Mouse (Mus musculus) forebrain, embryonic 15.5 days (tissue): Measurements from ENCODE around the gene Fam234a. TPM values are rescaled to one million over a fixed set of nuclear protein-coding genes. Genes with fewer than 3 reads are reported as not detected.
"Not testable (repeated sequence)": the region's sequence is repeated elsewhere in the genome, so short reads cannot be mapped to it uniquely, and the experiment has no call there.

Experiments
- ATAC-seq: fragments of 200-750 bp; cut with Nextera tagmentation; replicated peaks from 2 replicates; pipeline ENCODE4 v1.8.0; 2017; ENCODE audit warnings: mild to moderate bottlenecking, moderate TSS enrichment, moderate library complexity
- H3K27ac ChIP-seq: fragments of 300-500 bp; sonication (generic); replicated peaks from 2 replicates; pipeline ENCODE4 v1.5.1; 2015; ENCODE audit warnings: mild to moderate bottlenecking, inconsistent platforms
- H3K27me3 ChIP-seq: fragments of 300-500 bp; sonication (generic); 2 replicates; pipeline ENCODE4 v1.6.1; 2015; ENCODE audit warnings: inconsistent platforms
- H3K36me3 ChIP-seq: fragments of 300-500 bp; sonication (generic); 2 replicates; pipeline ENCODE4 v1.6.1; 2015; ENCODE audit warnings: mild to moderate bottlenecking, inconsistent platforms
- H3K4me1 ChIP-seq: fragments of 300-500 bp; sonication (generic); 2 replicates; pipeline ENCODE4 v1.6.1; 2015; ENCODE audit warnings: inconsistent platforms
- H3K4me2 ChIP-seq: fragments of 300-500 bp; sonication (generic); replicated peaks from 2 replicates; pipeline ENCODE4 v1.6.1; 2015; ENCODE audit warnings: mild to moderate bottlenecking, inconsistent platforms
- H3K4me3 ChIP-seq: fragments of 300-500 bp; sonication (generic); 2 replicates; pipeline ENCODE4 v1.5.1; 2015; ENCODE audit warnings: mild to moderate bottlenecking, inconsistent platforms
- H3K9ac ChIP-seq: fragments of 300-500 bp; sonication (generic); replicated peaks from 2 replicates; pipeline ENCODE4 v1.6.1; 2015; ENCODE audit warnings: mild to moderate bottlenecking, inconsistent platforms
- H3K9me3 ChIP-seq: fragments of 300-500 bp; sonication (generic); 2 replicates; pipeline ENCODE4 v1.6.1; 2016; ENCODE audit warnings: inconsistent platforms
- WGBS: fragments of 180-500 bp; shearing (Covaris S2); methylation state at CpG from one replicate; pipeline ENCODE4 v1.1.7; 2015; ENCODE audit warnings: mixed read lengths; 5-methylcytosine and 5-hydroxymethylcytosine counted together
- polyA plus RNA-seq: library from polyadenylated mRNA; unstranded; fragments of >200 nt; fragmentation: Nextera tagmentation; extraction: Ambion mirVana; gene quantifications from 2 replicates; pipeline ENCODE4 v1.2.1, GENCODE M21; 2015

Gene Fam234a
- 23.3 and 27.8 TPM in 2 replicates for polyA plus RNA-seq

GRCm38 (mm10) chr17:26244101-26244841, at the start of gene Fam234a:
TSS of gene Fam234a (minus strand) at chr17:26244242.
- 7% methylated on average over 33 of the region's 33 CpGs for WGBS
- Histone ChIP-seq H3K9ac (peak within 1 kb of the TSS; percentile 80), H3K9me3 (no peaks in the 10 kb centered on the region), H3K27me3 (no peaks in the 10 kb centered on the region), H3K36me3 (no peaks in the 10 kb centered on the region), H3K27ac (peak within 1 kb of the TSS; percentile 84), H3K4me3 (peak within 1 kb of the TSS; percentile 64), H3K4me2 (peak within 1 kb of the TSS; percentile 78), H3K4me1 (peaks cover 18% of the 10 kb centered on the region)
- ATAC-seq = peak; percentile 96

DNA sequence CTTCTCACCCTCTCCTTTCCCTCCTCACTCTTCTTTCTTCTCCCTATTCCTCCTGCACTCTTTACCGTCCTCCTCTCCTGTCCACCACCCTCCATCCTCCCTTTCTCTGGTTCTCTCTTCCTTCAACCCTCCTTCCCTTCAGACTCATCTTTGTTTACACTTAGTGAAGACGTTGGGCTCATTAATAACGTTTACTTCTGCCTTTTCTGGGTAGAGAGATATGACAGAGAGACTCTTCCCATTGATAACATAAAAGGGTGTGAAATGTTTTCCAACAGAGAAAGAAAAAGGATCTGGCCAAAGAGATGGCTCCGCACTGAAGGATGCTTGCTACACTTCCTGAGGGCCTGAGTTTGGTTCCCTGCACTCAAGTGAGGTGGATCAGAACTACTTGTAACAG, 45.4 kb upstream of the Fam234a start:
- no peaks in the 10 kb centered on the region for H3K27me3 ChIP-seq
- H3K4me3 ChIP-seq = no peak overlapping the region
- H3K4me2 ChIP-seq = no peak overlapping the region
- H3K4me1 ChIP-seq = no peaks in the 10 kb centered on the region
- ATAC-seq = no peak
- peaks cover 6% of the 10 kb centered on the region; the same call in 1 of the 2 replicates for H3K9me3 ChIP-seq
- H3K27ac ChIP-seq = no peak overlapping the region
- peaks cover 73% of the 10 kb centered on the region for H3K36me3 ChIP-seq
- no peak overlapping the region for H3K9ac ChIP-seq
- WGBS = 79% methylated on average over 4 of the region's 4 CpGs

DNA sequence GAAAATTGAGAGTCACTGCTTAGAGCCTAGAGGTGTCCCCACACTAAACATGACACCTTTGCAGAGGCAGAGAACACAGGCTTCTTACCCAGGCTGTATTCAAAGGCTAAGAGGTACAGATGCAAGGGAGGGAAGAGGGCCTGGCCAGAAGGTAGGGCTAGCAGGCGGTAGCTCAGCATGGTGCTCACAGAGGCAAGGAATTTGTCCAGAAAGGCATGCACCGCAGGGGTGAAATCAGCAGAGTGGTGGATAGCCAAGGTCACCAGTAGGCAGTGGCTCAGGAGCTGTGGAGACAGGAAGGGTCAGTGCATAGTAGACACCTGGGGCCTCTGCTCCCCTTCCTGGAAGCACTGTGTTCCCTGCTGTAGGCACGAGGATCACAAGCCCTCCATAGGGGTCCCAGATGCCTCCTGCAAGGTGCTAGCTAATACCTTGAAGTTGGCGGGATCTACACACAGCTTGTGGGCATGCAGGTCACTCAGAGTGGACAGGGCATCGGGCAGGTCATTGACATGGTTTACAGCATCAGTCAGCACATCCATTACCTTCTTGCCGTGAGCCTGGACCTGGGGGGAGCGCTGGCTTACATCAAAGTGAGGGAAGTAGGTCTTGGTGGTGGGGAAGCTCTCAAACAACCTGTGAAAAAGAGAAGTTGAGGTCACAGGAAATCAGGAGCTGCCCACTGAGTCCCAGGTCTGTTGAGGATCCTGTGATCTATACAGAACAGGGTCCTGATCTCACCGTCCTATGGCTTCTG, 42.3 kb upstream of the Fam234a start:
- H3K4me2 ChIP-seq = no peak overlapping the region
- H3K9me3 ChIP-seq = no peaks in the 10 kb centered on the region
- ATAC-seq = no peak
- no peak overlapping the region for H3K4me3 ChIP-seq
- no peaks in the 10 kb centered on the region for H3K4me1 ChIP-seq
- peaks cover 95% of the 10 kb centered on the region for H3K36me3 ChIP-seq
- WGBS = 88% methylated on average over 8 of the region's 8 CpGs
- no peaks in the 10 kb centered on the region for H3K27me3 ChIP-seq
- H3K27ac ChIP-seq = no peak overlapping the region
- no peak overlapping the region for H3K9ac ChIP-seq

DNA sequence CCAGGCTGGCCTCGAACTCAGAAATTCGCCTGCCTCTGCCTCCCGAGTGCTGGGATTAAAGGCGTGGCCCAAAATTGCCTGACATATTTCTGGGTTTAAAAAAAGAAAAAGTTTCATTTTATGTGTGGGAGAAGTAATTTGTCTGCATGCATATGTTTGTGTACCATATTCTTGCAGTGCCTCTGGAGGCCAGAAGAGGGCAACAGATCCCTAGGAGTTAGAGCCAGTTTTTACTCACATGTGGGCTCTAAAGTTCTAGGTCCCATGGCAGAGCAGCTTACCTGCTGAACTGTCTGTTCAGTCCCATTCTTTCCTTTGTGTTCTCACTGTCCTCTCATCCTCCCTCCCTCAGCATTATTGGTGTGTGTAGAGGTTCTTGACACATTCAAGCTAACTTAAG, 32.7 kb upstream of the Fam234a start:
- H3K4me1 ChIP-seq = no peaks in the 10 kb centered on the region
- no peaks in the 10 kb centered on the region for H3K9me3 ChIP-seq
- H3K36me3 ChIP-seq = peaks cover 75% of the 10 kb centered on the region
- no peak overlapping the region for H3K9ac ChIP-seq
- H3K4me2 ChIP-seq = no peak overlapping the region
- WGBS = 94% methylated on average over 4 of the region's 4 CpGs
- no peak for ATAC-seq
- H3K27me3 ChIP-seq = no peaks in the 10 kb centered on the region
- no peak overlapping the region for H3K27ac ChIP-seq
- H3K4me3 ChIP-seq = no peak overlapping the region

DNA sequence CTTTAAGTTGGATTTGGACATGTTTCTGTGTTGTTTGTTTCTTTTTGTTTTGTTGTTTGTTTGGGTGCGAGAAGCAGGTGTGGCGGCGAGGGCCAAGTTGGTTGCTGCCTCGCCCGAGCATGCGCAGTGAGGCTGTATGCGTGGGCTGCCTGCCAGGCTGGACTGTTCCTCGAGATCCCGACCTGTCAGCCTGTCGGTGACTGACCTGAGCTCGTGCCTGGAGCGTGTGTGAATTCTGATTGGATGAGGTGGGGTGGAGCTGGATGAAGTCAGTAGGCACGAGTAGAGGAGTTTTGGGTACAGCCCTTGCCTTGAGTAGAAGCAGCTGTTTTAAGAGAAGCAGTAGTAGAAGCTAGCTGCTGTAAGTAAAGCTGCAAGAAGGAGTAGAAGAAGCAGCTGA, 31.9 kb upstream of the Fam234a start:
- H3K36me3 ChIP-seq = peaks cover 75% of the 10 kb centered on the region

GRCm38 (mm10) chr17:26272586-26272985, 28.5 kb upstream of the Fam234a start:
- ATAC-seq = no peak
- WGBS = 91% methylated on average over 3 of the region's 3 CpGs

More for the DNA sequence above, 31.9 kb upstream of the Fam234a start:
- H3K9ac ChIP-seq = no peak overlapping the region
- ATAC-seq = no peak
- WGBS = 86% methylated on average over 13 of the region's 13 CpGs
- no peaks in the 10 kb centered on the region for H3K4me1 ChIP-seq
- no peak overlapping the region for H3K27ac ChIP-seq
- no peak overlapping the region for H3K4me2 ChIP-seq
- H3K4me3 ChIP-seq = no peak overlapping the region
- no peaks in the 10 kb centered on the region for H3K9me3 ChIP-seq
- H3K27me3 ChIP-seq = no peaks in the 10 kb centered on the region

DNA sequence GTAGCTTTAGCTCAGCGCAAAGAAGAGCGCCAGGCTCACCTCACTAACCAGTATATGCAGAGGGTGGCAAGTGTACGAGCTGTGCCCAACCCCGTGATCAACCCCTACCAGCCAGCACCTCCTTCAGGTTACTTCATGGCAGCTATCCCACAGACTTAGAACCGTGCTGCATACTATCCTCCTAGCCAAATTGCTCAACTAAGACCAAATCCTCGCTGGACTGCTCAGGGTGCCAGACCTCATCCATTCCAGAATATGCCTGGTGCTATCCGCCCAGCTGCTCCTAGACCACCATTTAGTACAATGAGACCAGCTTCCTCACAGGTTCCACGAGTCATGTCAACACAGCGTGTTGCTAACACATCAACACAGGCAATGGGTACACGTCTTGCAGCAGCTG, 25.5 kb upstream of the Fam234a start:
- not testable (repeated sequence) for ATAC-seq, H3K27me3 ChIP-seq, H3K4me3 ChIP-seq, H3K4me2 ChIP-seq, H3K27ac ChIP-seq, H3K9me3 ChIP-seq, H3K9ac ChIP-seq, H3K4me1 ChIP-seq
- 96% methylated on average over 9 of the region's 10 CpGs for WGBS
- peaks cover 73% of the 10 kb centered on the region for H3K36me3 ChIP-seq

More at GRCm38 (mm10) chr17:26272586-26272985, 28.5 kb upstream of the Fam234a start:
- no peak overlapping the region for H3K27ac ChIP-seq
- H3K27me3 ChIP-seq = no peaks in the 10 kb centered on the region
- no peak overlapping the region for H3K4me3 ChIP-seq
- H3K9me3 ChIP-seq = no peaks in the 10 kb centered on the region
- no peak overlapping the region for H3K4me2 ChIP-seq
- H3K36me3 ChIP-seq = peaks cover 71% of the 10 kb centered on the region
- H3K9ac ChIP-seq = no peak overlapping the region
- H3K4me1 ChIP-seq = no peaks in the 10 kb centered on the region

DNA sequence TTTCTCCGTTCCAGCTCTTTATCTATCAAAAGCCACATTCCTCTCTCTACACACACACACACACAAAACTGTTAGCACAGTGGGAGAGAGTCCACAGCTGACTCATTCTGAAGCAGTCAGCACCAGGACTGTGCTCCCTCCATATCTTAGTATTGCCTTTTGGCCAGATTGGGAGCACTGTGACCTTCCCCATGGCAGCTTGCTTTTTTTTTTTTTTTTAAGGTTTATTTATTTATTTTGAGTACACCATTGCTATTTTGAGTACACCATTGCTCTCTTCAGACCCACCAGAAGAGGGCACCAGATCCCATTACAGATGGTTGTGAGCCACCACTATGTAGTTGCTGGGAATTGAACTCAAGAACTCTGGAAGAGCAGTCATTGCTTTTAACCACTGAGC, 24.8 kb upstream of the Fam234a start:
- no peak for ATAC-seq
- Histone ChIP-seq H3K9ac (no peak overlapping the region), H3K27ac (no peak overlapping the region), H3K4me2 (no peak overlapping the region), H3K4me3 (no peak overlapping the region), H3K9me3 (no peaks in the 10 kb centered on the region), H3K36me3 (peaks cover 79% of the 10 kb centered on the region), H3K27me3 (no peaks in the 10 kb centered on the region), H3K4me1 (no peaks in the 10 kb centered on the region)
- 86% methylated on average over 1 of the region's 1 CpGs for WGBS

DNA sequence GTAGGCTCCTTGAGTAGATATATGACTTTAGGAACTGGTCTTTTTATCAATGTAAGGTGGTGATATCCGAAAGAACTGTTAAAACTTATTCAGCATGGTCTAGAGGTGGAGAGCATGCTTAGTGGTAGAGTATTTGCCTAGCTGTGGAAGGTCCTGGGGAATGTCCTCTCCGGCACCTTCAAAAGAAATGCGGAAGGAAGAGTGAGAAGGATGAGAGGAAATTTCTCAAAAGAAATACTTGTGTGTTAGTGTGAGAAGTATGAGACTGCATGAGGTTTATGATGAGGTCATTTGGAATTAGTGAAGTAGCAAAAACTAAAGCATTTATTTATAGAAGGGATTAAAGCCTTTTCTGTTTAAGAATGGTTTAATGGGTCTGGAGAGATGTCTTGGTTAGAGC, 18.3 kb upstream of the Fam234a start:
- Histone ChIP-seq H3K4me2 (no peak overlapping the region), H3K36me3 (peaks cover 80% of the 10 kb centered on the region), H3K9me3 (no peaks in the 10 kb centered on the region), H3K4me3 (no peak overlapping the region), H3K27me3 (no peaks in the 10 kb centered on the region), H3K4me1 (no peaks in the 10 kb centered on the region), H3K9ac (no peak overlapping the region), H3K27ac (no peak overlapping the region)
- no peak for ATAC-seq
- 97% methylated on average over 3 of the region's 3 CpGs for WGBS

GRCm38 (mm10) chr17:26261826-26262225, 17.8 kb upstream of the Fam234a start:
- Histone ChIP-seq H3K4me2 (no peak overlapping the region), H3K9me3 (no peaks in the 10 kb centered on the region), H3K4me3 (no peak overlapping the region), H3K4me1 (no peaks in the 10 kb centered on the region), H3K9ac (no peak overlapping the region), H3K27ac (no peak overlapping the region), H3K36me3 (peaks cover 79% of the 10 kb centered on the region), H3K27me3 (no peaks in the 10 kb centered on the region)
- WGBS = 88% methylated on average over 4 of the region's 4 CpGs
- no peak for ATAC-seq

- WGBS = 95% methylated on average over 7 of the region's 7 CpGs
- no peak overlapping the region for H3K9ac ChIP-seq
- H3K27ac ChIP-seq = no peak overlapping the region
- H3K4me1 ChIP-seq = peaks cover 18% of the 10 kb centered on the region
- no peaks in the 10 kb centered on the region for H3K27me3 ChIP-seq
- H3K4me3 ChIP-seq = no peak overlapping the region
- H3K36me3 ChIP-seq = peaks cover 42% of the 10 kb centered on the region
- no peaks in the 10 kb centered on the region for H3K9me3 ChIP-seq
- H3K4me2 ChIP-seq = no peak overlapping the region
- ATAC-seq = no peak
These were observed 11.3 kb upstream of the Fam234a start for GRCm38 (mm10) chr17:26255313-26255712.

DNA sequence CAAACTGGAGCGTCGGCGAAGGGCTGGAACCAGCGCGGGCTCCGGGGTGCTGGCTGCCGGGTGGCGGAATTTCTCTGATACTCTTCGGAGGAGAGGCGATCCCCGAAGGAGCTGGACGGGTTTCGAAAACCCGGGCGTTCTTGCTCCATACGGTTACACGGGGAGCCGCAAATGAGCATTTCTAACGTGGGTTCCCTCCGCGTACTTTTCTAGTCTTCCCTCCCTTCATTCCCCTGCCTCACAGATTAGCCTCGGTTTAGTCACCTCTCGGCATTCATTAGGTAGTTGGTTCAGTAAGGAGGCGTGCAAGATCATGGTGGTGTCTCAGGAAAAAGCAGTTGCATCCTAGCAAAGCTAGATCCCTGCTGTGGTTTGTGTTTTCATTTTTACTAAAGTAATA, 9.4 kb upstream of the Fam234a start:
- Histone ChIP-seq H3K9ac (peak overlapping the region; percentile 89), H3K4me2 (peak overlapping the region; percentile 63), H3K27me3 (no peaks in the 10 kb centered on the region), H3K9me3 (no peaks in the 10 kb centered on the region), H3K36me3 (peaks cover 25% of the 10 kb centered on the region), H3K27ac (peak overlapping the region; percentile 98), H3K4me1 (peaks cover 18% of the 10 kb centered on the region), H3K4me3 (peak overlapping the region; percentile 77)
- under 1% methylated on average over 24 of the region's 24 CpGs for WGBS
- no peak for ATAC-seq
